Mouse (Mus musculus) cerebellum, adult 2 months (tissue): ENCODE measurements around the gene Uba5.

ENCODE experiments used
- CTCF ChIP-seq: fragments of 200-500 bp; IDR thresholded peaks from 2 replicates; pipeline ENCODE4 v1.5.1; 2011; ENCODE audit warnings: low read depth, mild to moderate bottlenecking, control low read depth, low read length, moderate library complexity, borderline replicate concordance; ENCODE audit not compliant: insufficient read depth
- POLR2A ChIP-seq: fragments of 200-500 bp; IDR thresholded peaks from 2 replicates; pipeline ENCODE4 v1.6.1; 2011; ENCODE audit warnings: low read length, control low read depth, borderline replicate concordance; ENCODE audit not compliant: insufficient read depth

GRCm38 (mm10) chr9:104034718-104035117, 28.2 kb downstream of the Uba5 start:
- TF ChIP-seq POLR2A (no peak), CTCF (no peak)
